Mouse (Mus musculus) Muller cell, postnatal 12 days (primary cell): ENCODE data around the gene Scn2b.

Experiments used
- DNase-seq: peaks from one replicate; pipeline ENCODE4 v3.0.0-alpha.2; 2015; ENCODE audit errors: inconsistent ontology term

Scn2b gene

DNA sequence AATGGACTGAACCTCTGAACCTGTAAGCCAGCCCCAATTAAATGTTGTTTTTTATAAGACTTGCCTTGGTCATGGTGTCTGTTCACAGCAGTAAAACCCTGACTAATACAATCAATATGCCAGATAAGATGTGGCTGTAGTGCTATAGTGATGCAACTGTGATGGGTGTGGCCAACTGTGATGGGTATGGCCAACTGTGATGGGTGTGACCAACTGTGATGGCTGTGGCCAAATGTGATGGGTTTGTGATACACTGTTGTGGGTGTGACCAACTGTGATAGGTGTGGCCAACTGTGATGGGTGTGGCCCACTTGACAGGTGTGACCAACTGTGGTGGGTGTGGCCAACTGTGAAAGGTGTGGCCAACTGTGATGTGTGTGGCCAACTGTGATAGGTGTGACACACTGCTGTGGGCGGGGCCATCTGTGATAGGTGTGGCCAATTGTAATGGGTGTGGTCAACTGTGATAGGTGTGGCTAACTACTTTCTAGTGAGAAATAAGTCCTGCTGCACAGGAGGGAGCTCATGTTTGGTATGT lies 53.6 kb downstream of the Scn2b start:
- DNase-seq: no peak

DNA sequence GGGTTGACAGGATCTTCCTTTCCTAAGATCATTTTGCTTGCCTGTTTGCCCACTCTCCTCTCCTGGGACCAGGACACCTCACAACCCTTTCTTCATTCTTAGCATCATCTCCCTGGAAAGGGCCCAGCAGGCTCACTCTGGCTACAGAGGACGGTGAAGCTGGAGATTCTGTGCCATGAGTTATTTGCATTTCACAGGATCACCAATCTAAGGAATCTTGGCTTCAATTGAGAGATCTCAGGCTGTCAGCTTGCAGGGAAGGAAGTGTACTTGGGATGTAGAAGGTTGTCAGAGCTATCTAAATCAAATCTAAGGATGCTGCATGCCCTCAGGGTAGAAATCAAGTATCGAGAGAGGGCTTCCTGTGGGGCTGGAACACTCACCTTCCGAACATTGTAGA lies 55.9 kb downstream of the Scn2b start:
- DNase-seq: no peak

DNA sequence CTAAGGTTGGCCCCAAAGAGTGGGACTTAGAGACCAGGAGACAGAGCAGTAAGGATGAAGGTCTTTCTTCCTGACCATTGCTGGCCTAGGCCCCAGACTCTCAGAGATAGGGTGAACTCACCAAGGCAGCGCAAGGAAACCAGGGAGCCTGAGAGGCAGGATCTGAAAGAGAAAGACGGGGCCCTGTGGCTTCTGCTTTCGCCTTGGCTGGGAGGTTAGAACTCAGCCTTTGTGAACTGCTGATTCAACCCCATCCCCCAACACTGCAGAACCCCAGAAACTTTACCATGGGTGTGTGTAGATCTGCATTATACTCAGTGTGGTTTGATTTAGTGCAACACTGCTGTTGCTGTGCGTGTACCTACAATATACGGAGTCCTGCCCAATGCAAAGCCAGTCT lies 61.7 kb downstream of the Scn2b start:
- no peak for DNase-seq
